Mouse (Mus musculus): ENCODE measurements around the gene Samd4b.

Gene Samd4b

GRCm38 (mm10) chr7:28495426-28495825 lies 102.5 kb downstream of the Samd4b start:
- DNase-seq (ENCODE audit: low spot score) = no peak

DNA sequence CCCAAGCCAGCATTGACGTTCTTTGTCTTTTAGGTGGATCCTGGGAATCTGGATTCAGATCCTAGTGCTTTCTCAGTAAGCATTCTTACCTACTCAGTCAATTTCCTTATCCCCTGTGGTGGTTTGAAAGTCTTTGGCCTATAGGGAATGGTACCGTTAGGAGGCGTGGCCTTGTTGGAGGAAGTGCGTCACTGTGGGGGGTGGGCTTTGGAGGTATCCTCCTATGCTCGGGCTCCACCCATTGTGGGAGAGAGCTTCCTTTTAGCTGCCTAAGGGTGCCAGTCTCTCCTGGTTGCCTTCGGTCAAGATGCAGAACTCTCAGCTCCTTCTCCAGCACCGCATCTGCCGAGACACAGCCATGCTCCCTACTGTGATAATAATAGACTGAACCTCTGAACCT lies 105.6 kb downstream of the Samd4b start:
- DNase-seq (ENCODE audit: low spot score) = no peak

GRCm38 (mm10) chr7:28490903-28491302 lies 107.0 kb downstream of the Samd4b start:
- DNase-seq (ENCODE audit: low spot score) = no peak

DNA sequence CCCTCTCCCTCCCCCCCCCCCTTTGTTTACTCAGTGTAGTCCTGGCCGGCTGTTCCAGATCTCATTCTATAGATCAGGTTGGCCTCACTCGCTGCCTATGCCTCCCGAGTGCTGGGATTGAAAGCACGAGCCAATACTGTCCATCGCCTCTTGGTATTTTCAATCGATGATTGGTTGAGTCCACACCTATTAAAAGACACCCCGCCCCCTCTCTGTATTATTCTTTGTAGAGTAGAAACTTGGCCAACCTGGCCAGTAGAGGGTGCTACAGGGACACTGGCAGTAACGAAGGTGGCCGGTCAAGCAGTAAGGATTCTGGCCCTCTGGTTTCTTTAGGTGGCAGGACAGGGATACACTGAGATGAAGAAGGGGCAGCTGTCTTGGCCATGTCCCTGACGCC lies 107.5 kb downstream of the Samd4b start:
- DNase-seq (ENCODE audit: low spot score) = peak; percentile 75

- DNase-seq (ENCODE audit: low spot score) = peak; percentile 57
Observed at GRCm38 (mm10) chr7:28488030-28488491, 109.9 kb downstream of the Samd4b start.

DNA sequence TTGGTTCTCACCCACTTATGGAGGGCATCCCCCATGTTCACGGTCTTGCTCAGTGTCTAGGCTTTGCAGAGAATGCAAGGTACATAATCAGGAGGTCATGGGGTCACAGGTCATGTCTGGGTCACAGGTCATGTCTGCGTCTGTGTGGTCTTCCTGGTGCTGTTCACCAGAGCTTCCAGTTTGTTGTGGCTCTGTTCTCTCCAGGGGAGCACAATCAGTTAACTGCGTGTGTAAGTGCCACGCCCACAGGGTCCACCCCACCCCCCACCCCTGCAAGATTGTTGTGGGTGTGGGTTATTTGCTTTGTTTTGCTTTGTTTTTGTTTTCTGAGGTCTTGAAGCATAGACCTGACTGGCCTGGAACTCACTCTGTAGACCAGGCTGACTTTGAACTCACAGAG lies 113.8 kb downstream of the Samd4b start:
- DNase-seq (ENCODE audit: low spot score) = no peak

DNA sequence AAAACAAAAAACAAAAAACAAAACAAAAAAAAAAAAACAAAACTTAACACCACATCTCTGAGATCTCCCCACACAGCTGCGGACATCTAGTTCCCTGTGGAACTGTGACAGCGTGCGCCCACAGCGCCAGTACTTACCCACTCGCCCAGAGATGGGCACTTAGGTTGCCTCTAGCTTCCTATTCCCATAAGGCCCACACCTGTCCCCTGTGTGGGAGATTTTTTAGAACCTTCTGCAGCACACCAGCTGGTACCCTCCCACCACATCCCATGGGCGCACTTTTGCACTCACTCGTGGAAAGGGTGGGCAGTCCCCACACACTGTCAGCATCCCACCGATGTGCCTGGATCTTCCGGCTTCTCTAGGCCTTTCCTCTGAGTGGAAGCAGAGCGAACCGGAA lies 115.1 kb downstream of the Samd4b start:
- no peak for DNase-seq (ENCODE audit: low spot score)

- peak; percentile 9 for DNase-seq (ENCODE audit: low spot score)
Observed at GRCm38 (mm10) chr7:28478854-28479253, 119.1 kb downstream of the Samd4b start.

GRCm38 (mm10) chr7:28477363-28477762 lies 120.6 kb downstream of the Samd4b start:
- no peak for DNase-seq (ENCODE audit: low spot score)

DNA sequence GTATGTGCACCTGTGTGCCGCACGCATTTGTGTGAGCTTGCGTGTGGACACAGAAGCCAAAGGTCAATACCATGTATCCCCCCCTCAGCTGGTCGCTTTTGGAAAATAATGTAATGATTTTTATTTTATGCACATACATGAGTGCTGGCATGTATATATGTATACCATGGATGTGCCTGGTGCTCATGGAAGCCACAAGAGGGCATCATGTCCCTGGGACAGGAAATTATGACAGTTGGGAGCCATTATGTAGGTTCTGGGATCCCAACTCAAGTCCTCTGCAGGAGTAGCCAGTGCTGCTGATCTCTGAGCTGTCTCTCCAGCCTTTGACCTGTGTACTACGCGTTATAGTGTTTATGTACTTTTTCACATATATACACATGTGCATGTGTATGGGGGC lies 121.8 kb downstream of the Samd4b start:
- DNase-seq (ENCODE audit: low spot score) = no peak

DNA sequence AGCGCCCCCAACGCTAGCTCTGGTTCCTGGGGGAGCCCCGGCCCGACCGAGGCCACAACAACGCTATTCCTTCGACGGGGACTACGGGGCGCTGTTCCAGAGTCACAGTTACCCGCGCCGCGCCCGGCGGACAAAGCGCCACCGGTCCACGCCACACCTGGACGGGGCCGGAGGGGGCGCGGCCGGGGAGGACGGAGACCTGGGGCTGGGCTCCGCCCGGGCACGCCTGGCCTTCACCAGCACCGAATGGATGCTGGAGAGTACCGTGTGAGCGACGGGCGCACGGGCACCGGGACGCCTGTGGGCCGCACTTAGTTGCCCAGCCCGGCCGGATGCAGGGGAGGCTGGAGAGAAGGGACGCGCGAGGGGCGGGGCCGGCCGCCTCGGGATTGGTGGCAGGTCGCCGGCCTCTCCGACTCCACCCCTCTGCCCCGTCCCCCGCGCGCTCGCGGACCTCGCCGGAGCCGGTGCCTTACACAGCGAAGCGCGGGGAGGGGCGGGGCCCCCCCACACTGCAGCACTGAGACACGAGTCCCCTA lies 130.7 kb downstream of the Samd4b start:
- DNase-seq (ENCODE audit: low spot score) = peak; percentile 71

GRCm38 (mm10) chr7:28466721-28467212 lies 131.2 kb downstream of the Samd4b start:
- DNase-seq (ENCODE audit: low spot score) = no peak

GRCm38 (mm10) chr7:28464416-28465212 lies 133.3 kb downstream of the Samd4b start:
- peak; percentile 86 for DNase-seq (ENCODE audit: low spot score)

DNA sequence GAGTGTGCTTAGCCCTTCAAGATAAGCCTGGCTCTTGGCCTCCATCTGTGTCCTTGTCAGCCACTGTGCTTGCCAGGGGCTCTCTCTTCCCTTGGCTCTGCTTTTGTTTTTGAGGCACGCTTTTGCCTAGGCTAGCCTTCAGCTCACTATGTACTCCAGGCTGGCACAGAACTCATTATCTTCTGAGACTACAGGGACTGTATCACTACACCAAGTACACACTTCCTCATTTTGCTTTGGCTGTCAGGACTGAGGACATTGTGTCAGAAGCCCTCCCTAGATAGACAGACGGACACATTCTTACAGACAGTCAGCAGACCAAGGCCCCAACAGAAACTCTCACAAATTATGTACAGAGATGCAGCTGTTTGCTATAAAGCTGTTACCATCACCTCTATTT lies 135.2 kb downstream of the Samd4b start:
- no peak for DNase-seq (ENCODE audit: low spot score)

DNA sequence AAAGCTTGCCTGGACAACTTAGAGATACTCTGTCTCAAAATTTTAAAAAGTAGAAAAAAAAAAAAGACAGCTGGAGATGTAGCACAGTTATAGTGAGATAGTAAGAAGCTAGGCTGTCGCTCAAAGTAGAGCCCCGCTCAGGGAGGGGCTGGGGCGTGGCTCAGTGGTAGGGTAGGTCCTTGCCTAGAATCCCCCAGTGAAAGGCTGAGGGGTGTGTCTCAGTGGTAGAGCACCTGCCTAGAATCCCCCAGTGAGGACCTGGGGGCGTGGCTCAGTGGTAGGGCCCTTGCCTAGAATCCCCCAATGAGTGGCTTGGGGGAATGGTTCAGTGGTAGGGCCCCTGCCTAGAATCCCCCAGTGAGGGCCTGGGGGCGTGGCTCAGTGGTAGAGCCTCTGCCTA lies 137.6 kb downstream of the Samd4b start:
- DNase-seq (ENCODE audit: low spot score) = no peak

DNA sequence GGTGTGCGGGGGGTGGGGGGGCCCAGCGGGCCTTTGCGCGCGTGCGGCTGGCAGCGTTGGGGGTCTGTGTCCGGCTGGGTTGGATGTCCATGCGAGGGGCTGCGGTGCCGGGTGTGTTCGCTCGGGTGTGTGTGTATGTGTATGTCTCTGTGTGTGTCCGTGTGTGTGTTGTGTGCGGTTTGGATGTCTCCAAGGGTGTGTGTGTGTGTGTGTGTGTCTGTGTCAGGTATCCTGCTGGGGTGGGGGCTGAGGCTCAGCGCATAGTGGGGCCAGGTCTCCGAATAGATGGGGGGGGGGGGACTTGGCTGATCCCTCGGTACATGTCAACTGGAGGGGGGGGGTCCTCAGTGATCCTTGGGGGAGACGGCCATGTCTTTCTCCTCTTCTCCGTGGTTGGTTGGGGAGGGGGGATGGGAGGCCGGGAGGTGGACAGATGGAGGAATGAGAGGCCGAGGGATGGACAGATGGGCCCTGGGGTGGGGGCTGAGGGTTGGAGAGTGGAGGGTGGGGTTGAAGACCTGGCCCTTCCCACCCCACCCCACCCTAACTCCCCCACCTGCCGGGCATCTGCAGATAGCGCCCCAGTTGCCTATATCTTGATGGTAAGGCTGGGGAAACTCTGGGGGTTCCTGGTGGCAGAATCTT lies 145.5 kb downstream of the Samd4b start:
- no peak for DNase-seq (ENCODE audit: low spot score)

DNA sequence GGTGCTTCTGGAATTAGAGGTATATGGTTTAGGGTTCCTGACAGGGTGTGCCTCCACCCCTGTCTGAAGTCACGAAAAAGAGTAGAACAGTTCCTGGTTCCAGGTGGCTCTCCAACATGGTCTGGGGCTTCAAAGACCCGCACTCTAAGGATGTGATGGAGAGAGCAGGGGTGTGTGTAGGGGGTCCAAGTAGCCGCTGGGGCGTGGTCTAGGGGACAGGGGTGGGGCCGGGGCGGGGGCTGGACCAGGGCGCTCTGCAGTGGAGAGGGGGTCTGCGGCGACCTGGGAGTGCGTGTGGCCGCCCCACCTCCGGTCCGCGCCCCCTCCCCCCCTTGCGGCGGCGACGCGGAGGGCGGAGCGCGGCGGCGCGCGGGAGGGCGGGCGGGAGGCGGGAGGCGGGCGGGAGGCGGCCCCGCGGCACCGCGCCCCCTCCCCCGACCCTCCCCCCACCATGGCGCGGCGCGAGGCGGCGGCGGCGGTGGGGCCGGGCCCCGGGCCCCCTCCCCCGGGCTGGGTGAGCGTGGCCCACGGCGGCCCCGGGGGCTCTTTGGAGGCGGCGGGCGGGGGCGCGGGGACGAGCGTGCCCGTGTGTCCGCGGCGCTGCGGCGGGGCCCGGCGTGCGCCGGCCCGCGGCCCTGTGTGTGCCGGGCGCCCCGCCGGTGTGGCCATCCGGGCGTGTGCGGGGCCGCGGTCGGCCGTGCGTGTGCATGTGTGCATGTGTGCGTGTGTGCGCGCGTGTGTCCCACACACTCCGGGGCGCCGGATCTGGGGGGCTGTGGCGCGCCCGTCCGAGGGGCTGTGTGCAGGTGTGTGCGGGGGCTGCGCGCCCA lies 146.2 kb downstream of the Samd4b start, which contains the start of gene Lrfn1:
Lrfn1 (plus strand) TSS at position 450 of the 830 bp plus-strand sequence.
- DNase-seq (ENCODE audit: low spot score) = no peak

GRCm38 (mm10) chr7:28447865-28448820 lies 149.8 kb downstream of the Samd4b start:
- no peak for DNase-seq (ENCODE audit: low spot score)

DNA sequence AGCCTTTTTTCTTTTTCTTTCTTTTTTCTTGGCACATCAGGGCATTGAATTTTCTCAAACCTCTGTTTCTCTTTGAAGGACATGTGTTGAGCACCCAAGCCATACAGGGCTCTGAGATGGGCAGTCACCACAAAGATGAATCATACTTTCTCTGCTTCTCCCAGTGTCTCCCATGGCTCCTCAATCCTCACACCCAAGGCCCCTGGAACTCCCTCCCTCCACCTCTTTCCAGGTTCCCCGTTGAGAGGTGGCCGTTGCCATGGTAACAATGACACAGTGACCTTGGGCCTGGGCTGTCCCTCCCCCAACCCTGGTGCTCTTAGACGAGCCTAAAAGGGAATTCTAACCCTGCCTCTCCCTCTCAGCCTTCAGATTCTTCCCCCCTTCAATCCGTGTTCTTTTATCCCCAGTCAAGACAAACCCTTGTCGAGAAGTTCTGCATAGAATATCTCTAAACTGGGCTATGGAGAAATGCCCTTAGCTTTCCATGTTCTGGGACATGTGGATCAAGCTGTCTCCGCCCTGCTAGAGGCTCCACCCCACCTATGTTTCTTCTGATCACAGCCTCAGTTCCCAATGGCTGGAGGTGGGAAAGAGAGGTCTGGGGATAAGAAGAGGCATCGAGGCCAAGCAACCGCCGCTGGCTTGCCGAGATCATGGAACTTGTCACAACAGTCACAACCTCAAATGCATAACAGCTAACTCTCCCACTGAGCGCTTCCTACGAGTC lies 150.7 kb downstream of the Samd4b start:
- no peak for DNase-seq (ENCODE audit: low spot score)

GRCm38 (mm10) chr7:28446446-28446845 lies 151.5 kb downstream of the Samd4b start:
- peak; percentile 83 for DNase-seq (ENCODE audit: low spot score)
